In the genomic region with DNA sequence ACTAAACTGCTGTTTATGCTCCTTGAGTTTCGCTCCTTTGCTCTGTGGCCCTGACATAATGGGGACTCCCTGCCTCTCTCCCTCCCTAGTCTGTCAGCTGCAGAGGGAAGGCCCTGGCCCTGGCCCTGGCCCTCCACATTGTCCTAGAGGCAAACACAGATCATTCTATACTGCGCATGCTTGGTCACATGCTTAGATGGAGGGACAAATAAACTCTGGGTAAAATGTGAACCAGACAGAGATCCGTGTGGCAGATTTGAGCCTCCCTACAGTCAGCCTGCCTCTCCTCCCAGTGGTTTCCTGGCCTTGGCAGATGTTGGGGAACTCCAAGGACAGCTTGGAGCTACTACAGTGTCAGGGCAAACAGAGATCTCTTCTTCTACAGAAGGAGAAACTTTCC, we compare ENCODE assay signal across 28 mouse cellular contexts. TPM values are rescaled to one million over a fixed set of nuclear protein-coding genes. Genes with fewer than 3 reads are reported as not detected.
DNase-seq lines count a peak whose midpoint lies in the region; ATAC-seq and TF ChIP-seq lines count a peak whose summit lies in the region.
"Had no signal": no experiment of that assay in that cellular context is flagged by ENCODE, and none has a peak within 500 bp of the region (broad histone marks: within the 10 kb centered on the region; RNA-seq: fewer than 3 reads in every experiment).

No protein-coding gene starts in this region.

- H3K36me3 ChIP-seq in heart, embryonic 10.5 days, result no peaks in the 10 kb centered on the region
- H3K36me3 ChIP-seq in kidney, postnatal 0 days (ENCODE audit: insufficient read depth, low read length), result no peaks in the 10 kb centered on the region
- H3K36me3 ChIP-seq in kidney, adult 2 months (ENCODE audit: control insufficient read depth, insufficient read depth, low read length), result no peaks in the 10 kb centered on the region
- no peaks in the 10 kb centered on the region for H3K36me3 ChIP-seq in intestine, embryonic 16.5 days (ENCODE audit: control insufficient read depth, insufficient read depth, low read length)
- H3K36me3 ChIP-seq: forebrain, embryonic 12.5 days; hindbrain, embryonic 12.5 days; limb, embryonic 15.5 days had no signal

- H3K27ac ChIP-seq in heart, embryonic 10.5 days, result 0 out of 2 replicates have a peak overlapping the region, but pooled peaks have one; percentile 10
- peak overlapping the region; percentile 27; the same call in 1 of the 2 replicates for H3K27ac ChIP-seq in kidney, postnatal 0 days
- H3K27ac ChIP-seq in kidney, adult 2 months (ENCODE audit: insufficient read depth, low read depth, low read length), result no peak overlapping the region
- H3K27ac ChIP-seq in intestine, embryonic 16.5 days (ENCODE audit: low read length), result 0 out of 2 replicates have a peak overlapping the region, but pooled peaks have one; percentile 15
- H3K27ac ChIP-seq: forebrain, embryonic 12.5 days; hindbrain, embryonic 12.5 days; hindbrain, postnatal 0 days; limb, embryonic 15.5 days; liver, embryonic 15.5 days had no signal

- no peak overlapping the region for H3K9ac ChIP-seq in kidney, postnatal 0 days (ENCODE audit: low read depth, low read length)
- H3K9ac ChIP-seq in intestine, embryonic 16.5 days (ENCODE audit: low read depth, low read length), result no peak overlapping the region
- H3K9ac ChIP-seq: forebrain, embryonic 12.5 days; hindbrain, embryonic 12.5 days; limb, embryonic 15.5 days; liver, embryonic 15.5 days; lung, embryonic 14.5 days had no signal

- no peak overlapping the region for H3K4me2 ChIP-seq in kidney, postnatal 0 days (ENCODE audit: low read length)
- H3K4me2 ChIP-seq in intestine, embryonic 16.5 days (ENCODE audit: low read depth, low read length), result no peak overlapping the region
- H3K4me2 ChIP-seq: forebrain, embryonic 12.5 days; heart, embryonic 11.5 days; hindbrain, embryonic 12.5 days; limb, embryonic 15.5 days; liver, embryonic 15.5 days; lung, embryonic 14.5 days had no signal

- ATAC-seq in kidney, postnatal 0 days (replicated peaks; ENCODE audit: low FRiP score, low read depth), result no peak
- ATAC-seq in intestine, embryonic 16.5 days, result peak; percentile 28; the same call in 1 of the 2 replicates
- ATAC-seq: activated CD4-positive, CD25-positive, alpha-beta regulatory T cell, adult 4 months; hindbrain, postnatal 0 days had no signal

- DNase-seq in adrenal gland, adult (ENCODE audit: inconsistent age in 2 of 2, low spot score in 1 of 2), result peak; percentile 52 to 71
- no peak for DNase-seq in adrenal gland, adult 18-20 months (ENCODE audit: low spot score in 2 of 2)
- no peak for DNase-seq in heart, embryonic 10.5 days (ENCODE audit: low spot score)
- no peak for DNase-seq in heart, adult 18-20 months
- no peak for DNase-seq in kidney, postnatal 0 days (ENCODE audit: low spot score)
- no peak for DNase-seq in kidney, adult 2 months
- no peak for DNase-seq in gastrocnemius, postnatal 4 days (ENCODE audit: low spot score in 2 of 2)
- DNase-seq: cerebellum, adult 18-20 months; cerebellum, postnatal 10 days; gastrocnemius, postnatal 10 days; heart, postnatal 36 days; kidney, adult 18-20 months; left cerebral cortex, postnatal 4 days; lung, embryonic 14.5 days; lung, postnatal 14 days; midbrain, embryonic 14.5 days; thymus, adult 2 months; thymus, postnatal 36 days had no signal

- no peak for TF ChIP-seq CTCF in kidney, postnatal 0 days (IDR thresholded peaks at IDR 0.05; ENCODE audit: low read depth)
- TF ChIP-seq CTCF in kidney, adult 2 months (conservative IDR thresholded peaks at IDR 0.05; ENCODE audit: insufficient read depth, insufficient read length, low read depth, low read length), result no peak

- 70% methylated on average over 3 of the region's 3 CpGs for WGBS in heart, embryonic 10.5 days
- 51% methylated on average over 3 of the region's 3 CpGs for WGBS in kidney, postnatal 0 days
- WGBS in kidney, adult 2 months, result 67% methylated on average over 3 of the region's 3 CpGs
- 55% methylated on average over 3 of the region's 3 CpGs for WGBS in intestine, embryonic 16.5 days

- H3K27me3 ChIP-seq in heart, embryonic 10.5 days (ENCODE audit: insufficient read depth, poor library complexity, severe bottlenecking), result peaks cover 10% of the 10 kb centered on the region
- no peaks in the 10 kb centered on the region for H3K27me3 ChIP-seq in kidney, postnatal 0 days (ENCODE audit: insufficient read depth, low read length)
- H3K27me3 ChIP-seq in kidney, adult 2 months (replicated peaks; ENCODE audit: control insufficient read depth, insufficient read depth, low read length), result no peaks in the 10 kb centered on the region
- no peaks in the 10 kb centered on the region for H3K27me3 ChIP-seq in intestine, embryonic 16.5 days (replicated peaks; ENCODE audit: control insufficient read depth, insufficient read depth, low read length)
- H3K27me3 ChIP-seq: CH12.LX; forebrain, embryonic 12.5 days; hindbrain, embryonic 12.5 days; liver, embryonic 15.5 days had no signal

- no peaks in the 10 kb centered on the region for H3K9me3 ChIP-seq in heart, embryonic 10.5 days
- H3K9me3 ChIP-seq in kidney, postnatal 0 days (replicated peaks; ENCODE audit: low read length), result no peaks in the 10 kb centered on the region
- H3K9me3 ChIP-seq in intestine, embryonic 16.5 days (ENCODE audit: control insufficient read depth, low read length), result no peaks in the 10 kb centered on the region
- H3K9me3 ChIP-seq: forebrain, embryonic 12.5 days; hindbrain, embryonic 12.5 days; limb, embryonic 15.5 days; liver, embryonic 15.5 days had no signal

- H3K4me1 ChIP-seq in heart, embryonic 10.5 days, result peaks cover 15% of the 10 kb centered on the region
- H3K4me1 ChIP-seq in kidney, postnatal 0 days (replicated peaks; ENCODE audit: insufficient read depth, low read length), result 0 out of 2 replicates have a peak, but pooled peaks cover 3% of the 10 kb centered on the region
- H3K4me1 ChIP-seq in kidney, adult 2 months (ENCODE audit: control insufficient read depth, insufficient read depth, low read length), result no peaks in the 10 kb centered on the region
- H3K4me1 ChIP-seq in intestine, embryonic 16.5 days (ENCODE audit: control insufficient read depth, insufficient read depth, low read length), result no peaks in the 10 kb centered on the region
- H3K4me1 ChIP-seq: forebrain, embryonic 12.5 days; liver, embryonic 15.5 days had no signal

- TF ChIP-seq POLR2A in kidney, adult 2 months (IDR thresholded peaks at IDR 0.05; ENCODE audit: low read depth, low read length), result no peak

- no peak overlapping the region for H3K4me3 ChIP-seq in heart, embryonic 10.5 days
- no peak overlapping the region for H3K4me3 ChIP-seq in kidney, postnatal 0 days (replicated peaks; ENCODE audit: low read depth, low read length)
- no peak overlapping the region for H3K4me3 ChIP-seq in kidney, adult 2 months (ENCODE audit: insufficient read depth, low read depth, low read length)
- H3K4me3 ChIP-seq in intestine, embryonic 16.5 days (ENCODE audit: low read length), result no peak overlapping the region
- H3K4me3 ChIP-seq: erythroblast, embryonic 14.5 days; forebrain, embryonic 12.5 days; hindbrain, embryonic 12.5 days; limb, embryonic 15.5 days; liver, embryonic 15.5 days had no signal

RNA-seq across cellular contexts. Expression of a gene that starts 40.1 kb away (rescaled TPM):
- 100 to 1,000 TPM; 150 to 191 TPM for total RNA-seq in adrenal gland, adult 18-20 months (2021)
- 112 and 123 TPM in 2 replicates for polyA plus RNA-seq in heart, embryonic 10.5 days (2016; fragmentation: Nextera tagmentation; extraction: Ambion mirVana)
- 10 to 100 TPM; 70.3 to 73.4 TPM for total RNA-seq in heart, adult 18-20 months (2021)
- 135 and 138 TPM in 2 replicates for polyA plus RNA-seq in kidney, postnatal 0 days (2015; fragmentation: Nextera tagmentation; extraction: Ambion mirVana)
- polyA plus RNA-seq in kidney, adult 2 months (2012; rRNA removed), result 63.2 and 80.6 TPM in 2 replicates
- polyA plus RNA-seq in intestine, embryonic 16.5 days (2015; fragmentation: Nextera tagmentation; extraction: Ambion mirVana), result 130 and 138 TPM in 2 replicates
- 100 to 1,000 TPM; 115 to 127 TPM for total RNA-seq in gastrocnemius, postnatal 4 days (2021)

Comparison
In these comparisons a context has a peak if more than half of its experiments do, and no peak if none do; other contexts are left out.
1. DNase-seq: peak in adrenal gland, adult (2 of 2); none in adrenal gland, adult 18-20 months (0 of 2), heart, embryonic 10.5 days (single experiment), heart, adult 18-20 months (0 of 2), kidney, postnatal 0 days (single experiment), kidney, adult 2 months (single experiment) and gastrocnemius, postnatal 4 days (0 of 2).